In the genomic region with DNA sequence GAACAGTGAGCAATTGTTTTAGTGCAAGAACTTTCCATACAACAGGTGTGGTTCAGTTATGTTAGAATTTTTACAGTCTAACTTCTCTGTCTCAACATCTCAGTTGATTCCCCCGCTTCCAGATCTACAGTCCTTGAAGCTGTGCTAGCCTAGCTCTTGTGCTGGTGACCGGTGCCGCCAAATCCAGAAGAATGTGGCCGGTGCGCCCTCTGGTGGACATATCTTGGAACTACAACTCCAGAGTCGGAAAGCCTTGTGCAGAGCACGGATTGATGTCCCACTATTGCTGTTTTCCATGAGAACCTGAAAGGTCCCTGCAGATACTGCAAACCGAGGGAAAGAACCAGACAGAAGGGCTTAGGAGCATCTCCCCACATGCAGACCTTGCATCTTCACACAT, we compare ENCODE assay signal across 9 mouse cellular contexts. TPM values are rescaled to one million over a fixed set of nuclear protein-coding genes. Genes with fewer than 3 reads are reported as not detected.
DNase-seq lines count a peak whose midpoint lies in the region; ATAC-seq and TF ChIP-seq lines count a peak whose summit lies in the region.
"Had no signal": no experiment of that assay in that cellular context is flagged by ENCODE, and none has a peak within 500 bp of the region (broad histone marks: within the 10 kb centered on the region; RNA-seq: fewer than 3 reads in every experiment).

No protein-coding gene starts in this region.

- no peak for TF ChIP-seq EP300 in liver, postnatal 0 days (IDR thresholded peaks at IDR 0.05; ENCODE audit: low read depth)

- no peaks in the 10 kb centered on the region for H3K9me3 ChIP-seq in liver, postnatal 0 days (ENCODE audit: low read length)

- no peaks in the 10 kb centered on the region for H3K27me3 ChIP-seq in liver, postnatal 0 days (ENCODE audit: insufficient read depth, low read length)

- H3K27ac ChIP-seq in bone marrow, adult 2 months (ENCODE audit: control insufficient read depth, insufficient read depth, low read depth, low read length, poor library complexity): no peak overlapping the region
- H3K27ac ChIP-seq in embryonic fibroblast, embryonic 13.5 days (ENCODE audit: insufficient read depth, low read length): no peak overlapping the region
- no peak overlapping the region for H3K27ac ChIP-seq in liver, postnatal 0 days (ENCODE audit: low read depth)
- H3K27ac ChIP-seq in olfactory bulb, adult 2 months (ENCODE audit: insufficient read depth, low read depth, low read length): no peak overlapping the region

- TF ChIP-seq POLR2A in bone marrow, adult 2 months (IDR thresholded peaks at IDR 0.05; ENCODE audit: borderline replicate concordance, control insufficient read depth, low read depth, low read length): no peak
- TF ChIP-seq POLR2A in embryonic fibroblast, embryonic 13.5 days (IDR thresholded peaks at IDR 0.05; ENCODE audit: low read depth, low read length): no peak
- no peak for TF ChIP-seq POLR2A in olfactory bulb, adult 2 months (IDR thresholded peaks at IDR 0.05; ENCODE audit: insufficient read depth, low read depth, low read length)

- no peak for ATAC-seq in liver, postnatal 0 days

- no peaks in the 10 kb centered on the region for H3K36me3 ChIP-seq in liver, postnatal 0 days (replicated peaks; ENCODE audit: insufficient read depth, low read length)

- peak; percentile 79 to 82 for DNase-seq in CD8-positive naive resting alpha-beta T cell, adult 2 months (ENCODE audit: low read depth in 2 of 2, low spot score in 2 of 2)
- peak; percentile 55 to 88 for DNase-seq in heart, adult 9 months (ENCODE audit: low spot score in 2 of 2)
- DNase-seq in kidney, postnatal 25 days: peak; percentile 80 to 92
- peak; percentile 87 for DNase-seq in liver, postnatal 0 days
- DNase-seq in testis, postnatal 14 days (ENCODE audit: low spot score): peak; percentile 81

- no peak overlapping the region for H3K4me3 ChIP-seq in bone marrow, adult 2 months (replicated peaks; ENCODE audit: control insufficient read depth, low read depth, low read length)
- H3K4me3 ChIP-seq in embryonic fibroblast, embryonic 13.5 days (ENCODE audit: insufficient read depth, low read length): no peak overlapping the region
- no peak overlapping the region for H3K4me3 ChIP-seq in liver, postnatal 0 days (ENCODE audit: low read depth, low read length)
- no peak overlapping the region for H3K4me3 ChIP-seq in olfactory bulb, adult 2 months (ENCODE audit: insufficient read depth, low read depth, low read length)
- H3K4me3 ChIP-seq: erythroblast, embryonic 14.5 days had no signal

- TF ChIP-seq CTCF in bone marrow, adult 2 months (IDR thresholded peaks at IDR 0.05; ENCODE audit: control insufficient read depth, insufficient read depth, low read length): peak; percentile 94
- peak; percentile 82 for TF ChIP-seq CTCF in embryonic fibroblast, embryonic 13.5 days (IDR thresholded peaks at IDR 0.05; ENCODE audit: borderline replicate concordance, insufficient read depth, low read length)
- peak; percentile 96 for TF ChIP-seq CTCF in liver, postnatal 0 days (IDR thresholded peaks at IDR 0.05; ENCODE audit: low read depth)
- TF ChIP-seq CTCF in olfactory bulb, adult 2 months (IDR thresholded peaks at IDR 0.05; ENCODE audit: insufficient read depth, low read depth, low read length): peak; percentile 85

- 2% methylated on average over 8 of the region's 8 CpGs for whole genome bisulfite sequencing in bone marrow, adult 2 months
- WGBS in liver, postnatal 0 days (ENCODE audit: insufficient replicate concordance): 3% methylated on average over 8 of the region's 8 CpGs
- 1% methylated on average over 8 of the region's 8 CpGs for WGBS in olfactory bulb, adult 2 months

- no peak overlapping the region for H3K4me2 ChIP-seq in liver, postnatal 0 days (ENCODE audit: low read depth, low read length)

- no peaks in the 10 kb centered on the region for H3K4me1 ChIP-seq in bone marrow, adult 2 months (ENCODE audit: control insufficient read depth, insufficient read depth, low read length)
- no peaks in the 10 kb centered on the region for H3K4me1 ChIP-seq in embryonic fibroblast, embryonic 13.5 days (ENCODE audit: control insufficient read depth, insufficient read depth, low read length)
- no peaks in the 10 kb centered on the region for H3K4me1 ChIP-seq in liver, postnatal 0 days (ENCODE audit: insufficient read depth)
- H3K4me1 ChIP-seq in olfactory bulb, adult 2 months (ENCODE audit: control insufficient read depth, insufficient read depth, low read length): peaks cover 23% of the 10 kb centered on the region

- H3K9ac ChIP-seq in liver, postnatal 0 days (replicated peaks): no peak overlapping the region

RNA-seq across cellular contexts. Expression of gene Coro2b, which starts 13.0 kb away (rescaled TPM):
- 0.27 and 2.8 TPM in 2 replicates for polyA plus RNA-seq in bone marrow, adult 2 months (2011; ENCODE audit: insufficient read depth, insufficient read length, low replicate concordance, missing spikeins)
- 5.3 and 12.1 TPM in 2 replicates for polyA plus RNA-seq in embryonic fibroblast, embryonic 13.5 days (2011; ENCODE audit: insufficient read length, low read depth, missing spikeins)
- 0.87 and 0.89 TPM in 2 replicates for polyA plus RNA-seq in liver, postnatal 0 days (2015; fragmentation: Nextera tagmentation; extraction: Ambion mirVana)
- not detected in 2 replicates for polyA plus RNA-seq in olfactory bulb, adult 2 months (2012; ENCODE audit: insufficient read depth, insufficient read length, low replicate concordance, missing spikeins)
- polyA plus RNA-seq: erythroblast, embryonic 14.5 days had no signal
